Mouse (Mus musculus) naive thymus-derived CD4-positive, alpha-beta T cell, adult 5 months (primary cell): ENCODE results near the gene Heatr3. TPM values are rescaled to one million over a fixed set of nuclear protein-coding genes. Genes with fewer than 3 reads are reported as not detected.

Source experiments
- polyA plus RNA-seq: library from polyadenylated mRNA; unstranded; fragments of 100-300 nt; shearing (Covaris generic); gene quantifications from one replicate; pipeline ENCODE4 v1.2.1, GENCODE M21; 2017

Gene Heatr3
- 41.6 TPM for polyA plus RNA-seq

DNA sequence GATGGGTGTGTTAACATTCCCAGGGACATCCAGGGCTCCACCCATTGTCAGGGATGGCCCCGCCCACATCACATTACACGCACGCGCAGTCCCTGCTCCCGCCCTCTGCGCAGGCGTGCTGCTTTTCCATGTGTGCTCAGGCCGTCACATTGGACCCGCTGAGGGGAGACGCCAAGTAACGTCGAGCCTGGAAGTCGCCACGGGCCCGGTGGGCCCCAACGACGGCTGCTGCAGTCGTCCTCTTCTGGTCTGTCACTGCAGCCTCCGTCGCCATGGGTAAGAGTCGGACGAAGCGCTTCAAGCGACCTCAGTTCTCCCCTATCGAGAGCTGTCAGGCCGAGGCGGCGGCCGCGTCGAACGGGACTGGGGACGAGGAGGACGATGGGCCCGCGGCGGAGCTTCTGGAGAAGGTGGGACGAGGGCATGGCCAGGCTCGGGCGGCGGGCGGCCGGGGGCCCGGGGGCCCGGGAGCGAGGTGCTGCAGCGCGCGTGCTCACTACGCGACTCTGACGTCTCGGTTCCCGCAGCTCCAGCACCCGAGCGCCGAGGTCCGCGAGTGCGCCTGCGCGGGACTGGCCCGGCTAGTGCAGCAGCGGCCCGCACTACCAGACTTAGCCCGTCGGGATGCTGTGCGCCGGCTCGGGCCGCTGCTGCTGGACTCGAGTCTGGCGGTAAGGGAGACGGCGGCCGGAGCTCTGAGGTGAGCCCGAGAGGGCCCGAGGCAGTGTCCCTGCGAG lies at the start of gene Heatr3:
Gene Heatr3 (plus strand): TSS at position 108 of the 737 bp plus-strand sequence.

DNA sequence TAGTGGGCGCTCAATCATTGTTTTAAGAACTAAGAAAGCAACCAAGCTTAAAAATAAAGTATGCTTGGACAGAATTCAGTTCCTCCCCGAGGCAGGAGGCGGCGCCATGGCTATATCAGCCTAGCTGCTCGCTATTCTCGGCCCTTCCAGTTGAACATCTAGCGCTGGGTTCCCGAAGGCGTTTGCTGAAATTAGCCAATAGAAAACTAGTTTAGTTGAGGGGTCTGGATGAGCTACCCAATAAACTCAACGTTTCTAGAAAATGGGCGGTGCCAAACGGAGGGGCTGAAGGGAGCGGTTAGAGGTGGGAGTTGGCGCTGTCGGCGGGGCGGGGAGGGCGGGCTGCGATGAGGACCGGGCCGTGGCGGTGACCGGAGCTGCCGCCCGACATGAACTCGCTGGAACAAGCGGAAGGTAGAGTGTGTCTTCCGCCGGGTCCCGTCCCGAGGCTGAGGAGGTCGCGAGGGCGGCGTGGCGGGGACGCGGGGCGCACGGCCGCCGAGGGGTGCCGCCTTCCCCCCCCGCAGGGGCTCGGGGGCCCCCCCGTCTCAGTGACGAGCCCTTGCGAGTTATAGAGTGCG lies 19.1 kb upstream of the Heatr3 start, which contains the start of gene Cnep1r1:
Gene Cnep1r1 (plus strand): TSS at position 314 of the 581 bp plus-strand sequence.

DNA sequence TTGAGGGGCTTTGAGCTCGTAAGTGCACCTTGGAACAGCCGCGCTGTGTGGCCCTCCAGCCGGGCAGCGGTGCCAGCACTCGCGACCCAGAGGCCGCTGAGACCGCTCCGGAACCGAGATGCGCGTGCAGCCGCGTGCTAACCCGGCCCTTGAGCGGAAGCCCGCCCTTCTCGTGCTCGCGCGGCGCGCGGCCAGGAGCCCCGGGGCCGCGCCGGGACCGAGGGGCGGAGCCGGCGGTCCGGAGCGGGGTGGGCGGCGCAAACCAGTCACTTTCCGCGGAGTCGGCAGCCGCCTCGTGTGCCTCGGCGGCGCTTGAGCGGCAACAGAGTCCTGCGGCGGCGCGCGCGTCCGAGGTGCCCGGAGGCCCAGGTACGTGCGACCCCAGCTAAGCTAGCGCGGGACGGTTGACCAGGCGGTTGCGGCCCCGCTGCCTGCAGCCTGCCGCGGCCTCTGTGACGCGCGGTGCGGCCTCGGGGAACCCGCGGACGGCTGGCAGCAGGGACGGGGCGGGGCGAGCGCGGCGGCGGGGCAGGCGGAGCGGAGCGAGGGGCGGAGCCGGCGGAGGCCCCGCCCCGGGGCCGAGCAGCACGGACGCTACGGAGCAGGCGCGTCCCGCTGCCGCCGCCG lies 61.4 kb downstream of the Heatr3 start, which contains the start of gene Tent4b:
Gene Tent4b (plus strand): TSS at position 269 of the 627 bp plus-strand sequence.

Other genes starting within 250 kb of the Heatr3 start
- not detected for gene Zfp423, start 178.3 kb upstream of the Heatr3 start, polyA plus RNA-seq
- 31.6 TPM for gene Cnep1r1, start 19.1 kb upstream of the Heatr3 start, polyA plus RNA-seq
- gene Tent4b, start 61.4 kb downstream of the Heatr3 start, polyA plus RNA-seq = 74.0 TPM
- gene Adcy7, start 134.5 kb downstream of the Heatr3 start, polyA plus RNA-seq = 119 TPM
- gene Brd7, start 224.3 kb downstream of the Heatr3 start, polyA plus RNA-seq = 58.8 TPM